Mouse (Mus musculus): ENCODE measurements around the gene Rabac1.
A peak's percentile ranks its signal among the peaks of the same experiment; 100 is the strongest.

Gene Rabac1

DNA sequence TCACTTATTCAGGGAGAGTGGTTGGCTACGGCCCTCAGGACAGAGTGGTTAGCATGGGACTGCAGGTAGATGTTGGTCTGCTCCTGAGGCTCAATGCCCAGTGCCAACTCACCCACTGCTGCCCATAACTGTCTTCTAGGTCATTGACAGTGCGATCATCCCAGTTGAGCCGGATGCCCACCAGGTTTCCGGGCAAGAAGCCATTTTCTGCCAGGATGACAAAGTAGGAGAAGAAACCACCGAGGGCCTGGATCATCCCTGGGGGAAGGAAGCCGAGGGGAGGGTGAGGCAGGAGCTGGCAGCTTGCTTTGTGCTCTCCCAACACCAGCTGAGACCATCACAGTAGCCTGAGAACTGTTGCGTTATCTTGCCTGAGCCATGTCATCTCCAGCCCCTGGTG lies 7.9 kb upstream of the Rabac1 start:
- DNase-seq (ENCODE audit: low read depth, low spot score) = no peak

DNA sequence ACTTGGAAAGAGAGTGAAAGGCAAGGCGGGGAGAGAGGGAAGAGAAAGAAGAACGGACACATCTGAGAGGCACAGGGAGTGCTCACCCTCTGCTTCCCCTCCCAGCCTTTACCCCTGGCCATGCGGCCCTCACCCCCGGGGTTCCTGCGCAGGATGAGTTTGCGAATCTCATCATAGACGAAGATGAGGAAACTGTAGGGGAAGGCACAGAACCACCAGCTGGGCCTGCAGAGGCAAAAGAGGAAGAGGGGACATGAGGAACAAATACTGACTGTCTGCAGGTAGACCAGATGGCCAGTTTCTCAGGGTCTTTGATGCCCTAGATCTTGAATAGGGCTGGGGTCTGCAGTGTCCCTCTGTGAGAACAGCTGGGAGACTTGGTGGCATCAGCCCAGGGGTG lies 6.2 kb upstream of the Rabac1 start:
- no peak for DNase-seq (ENCODE audit: low read depth, low spot score)

DNA sequence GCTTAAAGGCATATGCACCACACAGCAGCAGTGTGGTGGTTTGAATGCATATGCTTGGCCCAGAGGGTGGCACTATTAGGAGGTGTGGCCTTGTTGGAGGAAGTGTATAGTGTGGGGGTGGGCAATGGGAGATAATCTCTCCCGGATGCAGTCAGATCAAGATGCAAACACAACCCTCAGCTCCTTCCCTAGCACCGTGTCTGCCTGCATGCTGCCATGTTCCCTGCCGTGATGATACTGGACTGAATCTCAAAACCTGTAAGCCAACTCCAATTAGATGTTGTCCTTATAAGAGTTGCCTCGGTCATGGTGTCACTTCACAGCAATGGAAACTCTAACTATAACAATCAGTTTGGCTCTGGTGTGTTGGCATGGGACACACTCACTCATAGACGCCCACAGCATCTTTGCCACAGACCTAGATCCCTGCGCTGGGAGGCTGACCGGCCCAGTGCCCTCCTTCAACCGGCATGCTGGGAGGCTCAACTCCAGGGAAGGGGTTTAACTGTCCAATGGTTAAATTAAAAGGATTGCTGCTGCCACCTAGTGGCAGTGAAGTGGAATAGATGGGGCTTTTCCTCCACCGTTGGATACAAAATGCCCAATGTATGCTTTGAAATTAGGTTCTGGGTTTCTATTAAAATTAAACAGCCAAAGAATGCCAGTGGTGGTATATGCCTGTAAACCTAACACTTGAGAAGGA lies 2.5 kb upstream of the Rabac1 start:
- DNase-seq (ENCODE audit: low read depth, low spot score) = peak; percentile 77

DNA sequence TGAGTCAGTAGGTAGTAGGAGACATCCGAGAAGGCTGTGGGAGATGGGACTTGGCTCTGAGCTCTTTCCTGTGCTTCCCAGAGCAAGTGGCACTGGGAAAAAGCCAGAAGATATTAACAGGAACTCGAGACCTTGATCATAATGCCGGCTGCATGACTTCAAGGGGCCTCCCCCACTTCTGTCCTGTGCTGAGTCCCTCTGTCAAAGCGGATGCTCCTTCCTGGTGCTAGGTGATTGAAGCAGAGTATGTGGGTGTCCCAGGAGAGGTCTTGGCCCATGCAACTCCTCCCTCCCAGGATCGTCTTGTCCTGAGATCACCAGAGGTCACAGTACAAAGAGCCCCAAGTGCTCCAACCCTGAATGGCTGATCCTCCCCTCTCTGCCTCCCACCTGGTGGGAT lies 1.3 kb upstream of the Rabac1 start:
- DNase-seq (ENCODE audit: low read depth, low spot score) = no peak

DNA sequence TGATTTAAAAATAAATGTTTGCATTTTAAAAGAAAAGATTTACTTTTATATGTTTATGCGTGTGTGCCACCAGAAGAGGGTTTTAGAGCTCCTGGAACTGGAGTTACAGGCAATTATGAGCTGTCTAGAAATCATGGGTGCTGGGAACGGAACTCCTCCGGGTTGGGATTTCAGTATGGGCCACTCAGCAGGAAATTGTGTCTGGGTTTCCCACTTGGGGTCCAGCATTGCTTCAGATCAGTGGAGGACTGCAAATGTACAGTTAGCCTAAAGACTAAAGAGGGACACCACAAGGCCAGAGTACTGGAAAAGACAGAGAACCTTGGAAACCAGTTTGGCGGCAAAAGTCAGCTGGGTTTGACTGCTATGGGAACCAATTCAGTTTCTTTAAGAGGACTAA lies 654 bp upstream of the Rabac1 start:
- DNase-seq (ENCODE audit: low read depth, low spot score) = no peak

DNA sequence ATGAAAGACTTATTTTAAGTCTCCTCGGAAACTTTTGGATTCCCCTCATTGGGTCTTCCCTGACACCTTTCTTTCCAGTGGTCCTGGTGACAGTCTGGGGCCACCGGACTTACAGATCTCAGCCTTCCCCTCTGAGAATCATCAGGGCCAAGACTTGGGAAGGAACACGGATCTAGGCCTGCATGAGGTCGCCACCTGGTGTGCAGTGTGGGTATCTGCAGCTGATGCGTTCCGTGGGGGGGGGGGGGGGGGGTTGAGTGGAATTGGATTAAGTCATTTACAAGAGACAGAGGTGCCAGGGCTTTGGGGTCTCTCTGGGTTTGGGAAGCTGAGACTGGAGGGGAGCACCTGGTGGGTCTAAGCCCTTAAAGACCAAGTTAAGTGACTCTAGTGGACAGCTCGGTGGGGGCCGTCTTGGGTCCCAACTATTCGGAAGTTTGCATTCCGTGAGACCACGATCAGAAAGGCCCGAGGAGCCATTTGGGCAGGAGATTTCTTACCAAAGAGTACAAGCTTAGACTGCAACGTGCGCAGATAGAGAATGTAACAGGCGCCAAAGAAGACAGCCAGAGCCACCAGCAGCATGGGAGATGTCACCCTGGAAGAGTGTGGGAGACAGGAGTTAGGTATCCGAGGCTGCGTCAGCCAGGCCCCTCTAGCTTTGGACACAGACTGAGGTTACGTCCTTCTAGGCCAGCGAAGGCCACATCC lies 1.1 kb downstream of the Rabac1 start:
- DNase-seq (ENCODE audit: low read depth, low spot score) = peak; percentile 78

DNA sequence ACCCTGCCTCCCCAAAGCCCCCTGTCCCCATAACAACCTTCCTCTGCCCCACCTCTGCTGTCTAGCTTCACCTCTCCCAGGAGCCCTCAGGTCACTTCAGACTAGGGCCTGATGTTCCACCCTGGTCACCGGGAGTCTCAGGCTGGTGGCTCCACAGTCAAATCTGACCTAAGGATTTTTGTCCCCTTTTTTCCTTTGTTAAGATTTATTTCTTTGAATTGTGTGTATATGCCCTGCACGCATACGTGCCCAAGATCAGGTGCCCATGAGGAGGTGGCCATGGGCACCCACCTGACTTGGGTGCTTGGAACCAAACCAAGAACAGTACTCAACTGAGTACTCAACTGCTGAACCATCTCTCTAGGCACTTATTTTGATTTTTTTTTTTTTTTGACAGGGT lies 2.2 kb downstream of the Rabac1 start:
- DNase-seq (ENCODE audit: low read depth, low spot score) = no peak

DNA sequence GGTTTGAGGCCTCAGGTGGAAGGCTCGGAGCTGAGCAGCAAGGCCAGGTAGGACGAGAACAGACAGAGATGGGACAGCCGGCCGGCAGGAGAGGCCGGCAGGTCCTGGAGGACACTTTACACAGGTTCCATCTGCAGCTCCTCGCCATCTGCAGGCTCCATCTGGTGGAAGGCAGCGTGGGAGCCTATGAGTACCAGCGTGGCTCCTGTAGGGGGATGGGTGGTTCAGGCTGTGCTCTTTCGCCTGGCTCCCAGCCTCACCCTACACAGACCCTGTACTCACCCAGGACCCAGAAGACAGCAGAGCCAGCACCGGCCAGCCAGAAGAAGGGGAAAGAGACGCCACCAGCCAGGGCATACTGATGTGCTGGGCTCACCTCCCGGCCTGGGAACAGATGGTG lies 2.7 kb downstream of the Rabac1 start:
- no peak for DNase-seq (ENCODE audit: low read depth, low spot score)

DNA sequence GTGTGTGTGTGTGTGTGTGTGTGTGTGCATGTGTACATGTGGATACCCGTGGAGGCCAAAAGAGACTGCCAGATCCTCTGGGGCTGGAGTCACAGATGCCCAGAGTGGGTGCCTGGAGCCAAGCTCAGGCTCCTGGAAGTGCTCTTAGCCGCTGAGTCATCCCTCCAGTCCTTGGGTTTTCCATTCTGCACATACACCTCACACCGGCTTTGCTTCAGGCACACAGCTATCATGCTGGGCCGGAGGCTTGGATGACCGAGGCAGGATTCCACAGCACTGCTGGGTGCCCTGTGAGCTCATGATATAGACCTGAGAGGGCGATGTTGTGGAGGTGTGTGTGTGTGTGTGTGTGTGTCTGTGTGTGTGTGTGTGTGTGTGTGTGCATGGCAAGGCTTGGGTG lies 4.1 kb downstream of the Rabac1 start:
- no peak for DNase-seq (ENCODE audit: low read depth, low spot score)

DNA sequence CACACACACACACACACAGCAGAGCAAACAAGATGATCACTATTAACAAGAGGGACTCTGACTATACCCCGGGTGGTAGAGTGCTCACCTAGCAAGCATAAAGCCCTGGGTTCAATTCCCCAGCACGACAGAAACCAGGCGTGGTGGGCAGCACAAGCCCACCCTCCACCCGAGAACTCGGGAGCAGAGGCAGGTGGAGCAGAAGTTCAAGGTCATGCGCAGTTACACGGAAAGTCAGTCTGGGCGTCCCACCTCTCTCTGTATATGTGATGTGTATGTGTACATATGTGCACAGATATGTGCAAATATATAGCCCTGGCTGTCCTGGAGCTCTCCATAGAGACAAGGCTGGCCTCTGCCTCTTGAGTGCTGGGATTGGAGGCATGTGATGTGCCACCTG lies 4.6 kb downstream of the Rabac1 start:
- DNase-seq (ENCODE audit: low read depth, low spot score) = no peak

DNA sequence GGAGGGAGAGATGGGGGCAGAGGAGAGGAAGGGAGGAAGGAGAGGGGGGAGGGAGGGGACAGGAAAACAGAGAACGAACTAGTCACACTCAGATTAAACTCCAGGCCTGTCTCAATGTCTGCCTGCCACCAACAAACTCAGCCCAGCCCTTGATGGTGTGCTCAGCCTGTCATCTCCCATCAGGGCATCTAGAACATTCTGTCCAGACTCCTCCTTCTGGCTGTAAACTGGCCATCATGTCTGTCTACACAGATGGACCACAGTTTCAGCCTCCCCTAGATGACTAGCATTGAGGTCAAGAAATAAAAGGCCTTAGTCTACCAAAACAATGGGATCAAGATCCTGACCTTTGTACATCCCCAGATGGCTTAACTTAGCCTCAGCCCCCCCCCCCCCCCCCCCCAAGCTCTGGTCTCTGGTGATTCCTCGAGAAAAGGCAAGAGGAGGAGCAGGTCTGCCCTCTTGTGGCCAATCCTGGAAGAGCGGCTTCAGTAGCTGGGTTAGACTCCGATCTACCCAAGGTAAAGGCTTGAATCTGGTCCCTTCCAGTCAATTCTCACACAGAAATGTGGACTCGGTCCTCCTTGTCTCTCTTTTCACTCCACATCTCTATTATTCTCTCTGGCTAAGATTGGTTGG lies 7.5 kb downstream of the Rabac1 start:
- peak; percentile 92 for DNase-seq (ENCODE audit: low read depth, low spot score)

DNA sequence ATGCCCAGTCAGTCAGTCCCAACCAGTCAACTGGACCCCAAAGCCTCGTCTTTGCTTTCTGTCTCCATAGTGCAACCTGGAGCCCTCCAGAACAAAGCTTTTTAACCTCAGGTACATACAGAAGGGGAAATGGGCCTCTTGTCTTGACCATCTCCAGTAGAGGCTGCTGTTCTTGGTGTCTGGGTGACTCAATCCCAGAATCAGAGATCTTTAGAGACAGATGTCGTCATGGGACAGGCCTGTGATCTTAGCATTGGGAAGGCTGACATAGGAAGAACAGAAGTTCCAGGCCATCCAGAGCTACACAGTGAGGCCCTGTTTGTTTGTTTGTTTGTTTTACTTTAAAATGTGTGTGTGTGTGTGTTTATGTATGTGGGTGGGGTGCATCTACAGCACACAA lies 8.3 kb downstream of the Rabac1 start:
- DNase-seq (ENCODE audit: low read depth, low spot score) = no peak

DNA sequence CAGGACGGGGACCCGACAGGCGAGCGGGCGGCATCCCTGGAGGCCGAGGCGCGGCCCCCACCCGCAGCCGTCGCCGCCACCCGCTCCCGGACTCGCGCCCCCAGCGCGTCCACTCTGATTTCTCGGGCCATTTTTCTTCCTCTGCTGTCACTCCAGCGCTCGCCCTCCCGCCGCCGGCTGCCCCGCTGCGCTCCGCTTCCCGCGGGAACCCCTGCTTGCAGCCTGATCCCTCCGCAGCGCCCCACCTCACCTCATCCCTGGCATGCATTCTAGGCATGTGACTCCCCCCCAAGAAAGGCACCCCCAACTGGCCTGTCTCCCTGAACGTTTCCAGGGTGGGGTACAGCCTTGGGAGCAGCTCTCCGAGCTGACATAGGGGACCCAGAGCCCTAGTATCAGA lies 17.3 kb downstream of the Rabac1 start:
- no peak for DNase-seq (ENCODE audit: low read depth, low spot score)

DNA sequence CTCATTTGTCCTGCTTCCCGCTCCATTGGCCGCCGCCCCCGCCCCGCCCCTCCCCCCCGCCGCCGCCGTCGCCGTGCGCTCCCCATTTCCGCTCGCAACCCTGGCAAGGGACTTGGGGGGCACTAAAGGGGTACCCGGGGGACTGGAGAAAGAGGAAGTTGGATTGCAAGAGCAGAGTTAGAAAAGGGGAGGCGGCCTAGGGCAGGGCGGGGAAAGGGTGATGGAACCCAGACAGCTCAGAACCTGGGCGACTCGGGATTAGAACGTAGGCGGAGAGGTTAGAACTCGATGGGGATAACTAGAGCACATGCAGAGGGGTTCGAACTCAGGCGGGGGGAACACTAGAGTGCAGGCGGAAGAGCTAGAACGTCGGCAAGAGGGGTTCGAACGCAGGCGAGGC lies 18.1 kb downstream of the Rabac1 start:
- DNase-seq (ENCODE audit: low read depth, low spot score) = peak; percentile 52

DNA sequence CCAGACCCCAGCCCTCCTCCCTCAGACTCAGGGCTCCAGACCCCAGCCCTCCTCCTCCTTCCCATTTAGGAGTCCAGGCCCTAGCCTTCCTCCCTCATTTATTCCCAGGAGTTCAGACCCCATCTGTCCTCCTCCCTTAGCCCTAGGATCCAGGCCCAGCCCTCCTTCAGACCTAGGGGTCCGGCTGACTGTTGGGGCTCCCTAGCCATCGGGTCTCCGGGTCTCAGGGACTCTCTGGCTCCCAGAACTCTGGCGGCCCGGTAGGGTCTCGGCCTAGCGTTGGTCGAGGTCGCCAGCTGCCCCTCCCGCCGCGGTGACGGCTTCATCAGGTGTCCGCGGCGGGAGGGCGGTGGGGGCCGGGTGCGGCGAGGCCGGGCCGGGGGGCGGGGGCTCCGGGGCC lies 18.6 kb downstream of the Rabac1 start:
- DNase-seq (ENCODE audit: low read depth, low spot score) = no peak

DNA sequence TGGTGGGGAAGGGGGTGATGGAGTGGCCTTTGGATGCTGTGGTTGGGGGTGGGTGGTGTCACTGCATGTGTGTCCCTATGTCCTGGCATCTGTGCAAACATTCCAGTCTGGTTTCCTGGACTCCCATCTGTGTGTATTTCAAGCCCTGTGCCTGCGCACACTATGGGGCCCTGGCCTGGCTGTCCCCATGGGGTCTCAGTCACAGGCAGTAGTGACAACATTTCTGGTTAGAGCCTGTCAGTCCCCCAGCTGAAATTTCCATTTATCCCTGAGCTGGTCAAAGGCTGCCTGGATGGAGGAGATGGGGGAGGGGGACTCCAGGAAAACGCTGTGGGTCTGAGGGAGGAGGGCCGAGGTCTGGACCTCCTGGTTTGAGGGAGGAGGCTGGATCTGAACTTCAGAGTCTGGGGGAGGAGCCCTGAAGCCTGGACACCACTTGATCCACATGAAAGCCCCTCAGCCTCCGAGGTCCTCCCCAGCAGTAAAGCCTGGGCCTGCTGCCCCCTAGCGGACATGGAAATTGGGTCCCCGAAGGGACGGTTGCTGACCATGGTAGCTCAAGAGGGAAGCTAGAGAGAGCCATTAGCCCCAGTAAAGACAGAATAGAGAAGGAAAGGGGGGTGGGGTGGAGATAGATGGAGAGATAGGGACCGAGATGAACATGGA lies 22.5 kb downstream of the Rabac1 start:
- peak; percentile 83 for DNase-seq (ENCODE audit: low read depth, low spot score)

DNA sequence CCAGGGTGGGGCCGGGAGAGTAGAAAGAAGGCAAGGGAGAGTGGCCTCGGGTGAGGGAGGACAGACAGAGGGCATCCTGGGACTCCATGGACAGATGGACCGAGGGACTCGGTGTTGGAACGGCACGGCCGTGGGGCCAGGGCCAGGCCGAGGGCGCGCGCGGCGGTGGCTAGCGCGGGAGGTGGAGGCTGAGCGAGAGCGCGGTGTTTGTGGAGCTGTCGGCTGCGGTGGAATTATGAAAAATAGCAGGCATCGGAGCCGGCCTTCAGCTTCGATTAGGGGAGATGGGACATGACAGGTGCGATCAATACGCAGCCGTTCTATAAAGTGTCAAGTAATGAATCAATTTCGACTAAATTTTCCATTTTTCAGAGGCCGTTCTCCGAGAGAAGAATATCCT lies 23.8 kb downstream of the Rabac1 start:
- no peak for DNase-seq (ENCODE audit: low read depth, low spot score)

DNA sequence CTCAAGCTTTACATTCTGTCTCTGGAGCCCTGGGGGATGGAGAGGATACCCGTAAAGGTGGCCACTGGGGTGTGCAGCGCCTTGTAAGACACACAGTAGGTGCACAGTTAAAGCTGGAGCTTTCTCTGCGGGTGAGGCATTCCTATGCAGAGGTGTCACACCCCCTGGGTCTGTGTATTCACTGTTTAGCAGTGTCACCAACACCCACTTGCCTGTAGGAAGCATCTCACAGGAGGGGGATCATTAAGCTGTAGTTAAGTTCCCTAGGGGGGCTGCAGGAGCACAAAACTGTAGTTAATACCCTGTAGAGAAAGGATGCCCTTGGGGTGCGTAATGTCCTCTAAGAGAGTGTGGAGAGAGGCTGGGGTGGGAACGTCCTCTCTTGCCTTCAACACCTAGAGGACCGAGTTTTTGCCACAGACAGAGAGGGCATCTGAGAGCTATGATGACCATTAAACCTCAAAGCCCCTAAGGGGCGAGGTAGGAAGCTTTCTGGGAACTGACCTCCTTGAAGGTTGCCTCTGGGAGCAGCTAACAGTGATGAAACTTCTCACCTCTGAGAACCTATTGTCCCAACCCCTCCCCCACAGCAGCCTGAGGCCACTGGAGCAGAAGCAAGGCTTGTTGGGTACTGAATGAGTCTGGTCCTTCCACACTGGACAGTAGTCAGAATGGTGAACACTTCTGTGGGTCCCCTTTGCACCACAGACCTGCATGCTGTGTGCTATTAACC lies 25.1 kb downstream of the Rabac1 start:
- DNase-seq (ENCODE audit: low read depth, low spot score) = no peak

DNA sequence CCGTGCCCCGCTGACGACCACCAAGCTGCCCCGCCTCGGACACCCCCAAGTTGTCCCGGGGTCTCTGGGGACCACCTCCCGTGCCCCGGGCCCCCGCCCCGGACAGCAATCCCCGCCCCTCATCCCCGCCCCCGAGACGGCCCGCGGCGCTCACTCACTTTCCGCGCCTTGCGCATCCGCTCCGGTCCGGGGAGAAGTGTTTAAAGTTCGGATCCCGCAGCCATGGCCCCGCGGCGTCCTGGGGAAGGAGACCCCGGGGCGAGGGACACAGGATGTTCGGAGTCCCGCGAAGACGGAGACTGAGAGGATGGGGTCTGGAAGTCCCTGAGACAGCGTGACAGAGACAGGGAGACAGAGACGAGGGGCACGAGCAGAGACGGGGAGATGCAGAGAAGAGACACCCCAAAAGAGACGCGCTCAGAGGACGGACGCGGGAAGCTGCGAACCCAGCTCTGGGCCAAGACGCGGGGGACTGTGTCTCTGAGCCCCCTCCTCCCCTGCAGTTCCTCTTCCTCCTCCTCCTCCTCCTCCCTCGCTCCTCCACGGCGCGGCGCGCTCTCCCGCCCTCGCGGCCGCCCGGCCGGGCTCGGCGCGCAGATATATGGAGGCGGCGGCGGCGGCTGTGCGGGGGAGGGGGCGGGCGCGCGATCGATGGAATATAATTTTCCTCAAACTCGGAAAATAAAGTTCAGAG lies 28.1 kb downstream of the Rabac1 start, which contains the start of gene Gm4881:
Gm4881 (minus strand) TSS at position 238 of the 694 bp plus-strand sequence.
- peak; percentile 55 for DNase-seq (ENCODE audit: low read depth, low spot score)

DNA sequence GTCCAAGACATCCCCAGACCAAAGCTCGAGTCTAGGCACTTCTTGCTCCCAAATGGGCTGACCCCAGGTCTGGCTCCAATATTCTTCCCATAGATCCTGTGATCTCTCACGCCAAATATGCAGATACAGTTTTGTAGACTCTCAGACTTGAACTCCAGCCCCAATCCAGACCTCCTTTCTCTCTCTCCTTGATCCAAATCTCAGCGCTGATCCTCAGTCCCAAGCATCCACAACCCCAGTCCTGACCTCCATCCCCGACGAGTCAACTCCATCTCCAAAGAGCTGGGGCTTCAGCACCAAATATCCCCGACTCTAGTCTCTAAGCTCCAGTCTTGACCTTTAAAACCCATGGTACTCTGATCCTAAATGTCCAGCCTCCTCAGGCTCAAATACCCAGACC lies 28.9 kb downstream of the Rabac1 start:
- no peak for DNase-seq (ENCODE audit: low read depth, low spot score)

DNA sequence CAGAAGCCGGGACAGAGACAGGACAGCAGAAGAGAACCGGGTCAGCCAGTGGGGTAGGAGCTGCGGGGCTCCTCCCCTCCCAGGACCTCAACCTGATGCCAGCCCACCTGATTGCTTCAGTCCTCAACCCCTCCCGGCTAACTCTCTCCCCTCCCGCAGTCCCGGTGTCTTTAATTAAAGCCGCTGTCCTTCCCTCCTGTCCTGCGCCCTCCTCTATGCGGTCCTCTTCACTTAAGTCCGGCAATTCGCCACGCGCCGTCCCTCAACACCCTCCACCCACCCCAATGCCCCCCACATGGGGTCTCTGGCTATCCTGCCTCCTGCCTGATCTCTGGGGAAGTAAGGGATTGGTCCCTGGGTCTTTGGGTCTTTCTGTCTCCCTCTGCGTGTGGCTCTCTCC lies 40.9 kb downstream of the Rabac1 start:
- no peak for DNase-seq (ENCODE audit: low read depth, low spot score)
